Mouse (Mus musculus) CH12.LX (cell line): ENCODE measurements around the gene Slc52a3.

ENCODE experiments used
- CHD2 ChIP-seq: IDR thresholded peaks from 2 replicates; pipeline ENCODE4 v1.6.1; 2011; ENCODE audit warnings: low read length, improper control_type of control experiment
- CTCF ChIP-seq, 2 experiments: IDR thresholded peaks in 1 of 2; conservative IDR thresholded peaks in 1 of 2; 2 replicates each; pipeline ENCODE4 v1.5.1; 2011 to 2012; ENCODE audit warnings: low read depth in 2 of 2, low read length in 2 of 2, improper control_type of control experiment in 1 of 2, inconsistent platforms in 1 of 2, mild to moderate bottlenecking in 1 of 2, moderate library complexity in 1 of 2
- EP300 ChIP-seq: IDR thresholded peaks from 2 replicates; pipeline ENCODE4 v1.6.1; 2011; ENCODE audit warnings: low read length, improper control_type of control experiment
- GABPA ChIP-seq: IDR thresholded peaks from 2 replicates; pipeline ENCODE4 v1.6.1; 2012; ENCODE audit warnings: low read depth, low read length, improper control_type of control experiment, inconsistent platforms; ENCODE audit not compliant: insufficient replicate concordance
- JUND ChIP-seq: conservative IDR thresholded peaks from 2 replicates; pipeline ENCODE4 v1.6.1; 2011; ENCODE audit warnings: low read depth, low read length, improper control_type of control experiment
- MEF2A ChIP-seq: IDR thresholded peaks from 2 replicates; pipeline ENCODE4 v1.6.1; 2014; ENCODE audit warnings: low read depth, mild to moderate bottlenecking, inconsistent platforms, low read length, improper control_type of control experiment, borderline replicate concordance
- POLR2A ChIP-seq: IDR thresholded peaks from 2 replicates; pipeline ENCODE4 v1.6.1; 2011; ENCODE audit warnings: low read depth, mild to moderate bottlenecking, improper control_type of control experiment, low read length
- TCF12 ChIP-seq: IDR thresholded peaks from 2 replicates; pipeline ENCODE4 v1.6.1; 2014; ENCODE audit warnings: low read depth, mild to moderate bottlenecking, inconsistent platforms, low read length, improper control_type of control experiment
- USF1 ChIP-seq: IDR thresholded peaks from 2 replicates; pipeline ENCODE4 v1.6.1; 2014; ENCODE audit warnings: low read depth, mild to moderate bottlenecking, inconsistent platforms, low read length, improper control_type of control experiment
- ZNF384 ChIP-seq: IDR thresholded peaks from 2 replicates; pipeline ENCODE4 v1.6.1; 2012; ENCODE audit warnings: low read depth, low read length, improper control_type of control experiment, inconsistent platforms

GRCm38 (mm10) chr2:152015997-152016396 is 19.7 kb downstream of the Slc52a3 start:
- no peak for TF ChIP-seq ZNF384
- TF ChIP-seq CTCF (conservative IDR thresholded peaks at IDR 0.05 in 1 of 2, IDR thresholded peaks at IDR 0.05 in 1 of 2; ENCODE audit: low read depth in 2 of 2, low read length in 2 of 2) = no peak
- no peak for TF ChIP-seq MEF2A
- TF ChIP-seq JUND = no peak
- TF ChIP-seq CHD2 = no peak
- TF ChIP-seq GABPA = no peak
- no peak for TF ChIP-seq TCF12
- no peak for TF ChIP-seq USF1
- TF ChIP-seq EP300 = no peak
- TF ChIP-seq POLR2A = no peak
